Mouse (Mus musculus) heart, embryonic 13.5 days (tissue): ENCODE results near the gene Dok3. TPM values are rescaled to one million over a fixed set of nuclear protein-coding genes. Genes with fewer than 3 reads are reported as not detected.

ENCODE experiments used
- ATAC-seq: fragments of 200-750 bp; cut with Nextera tagmentation; 2 replicates; pipeline ENCODE4 v1.8.0; 2017; ENCODE audit warnings: moderate TSS enrichment; ENCODE audit not compliant: insufficient number of reproducible peaks, low FRiP score, low TSS enrichment; ENCODE audit errors: extremely low read depth
- H3K27ac ChIP-seq: fragments of 300-500 bp; sonication (generic); replicated peaks from 2 replicates; pipeline ENCODE4 v1.5.1; 2015; ENCODE audit warnings: moderate library complexity, mild to moderate bottlenecking, inconsistent platforms
- H3K27me3 ChIP-seq: fragments of 300-500 bp; sonication (generic); replicated peaks from 2 replicates; pipeline ENCODE4 v1.6.1; 2015; ENCODE audit warnings: mild to moderate bottlenecking, inconsistent platforms
- H3K36me3 ChIP-seq: fragments of 300-500 bp; sonication (generic); 2 replicates; pipeline ENCODE4 v1.6.1; 2015; ENCODE audit warnings: mild to moderate bottlenecking, inconsistent platforms
- H3K4me1 ChIP-seq: fragments of 300-500 bp; sonication (generic); 2 replicates; pipeline ENCODE4 v1.6.1; 2015; ENCODE audit warnings: inconsistent platforms
- H3K4me2 ChIP-seq: fragments of 300-500 bp; sonication (generic); 2 replicates; pipeline ENCODE4 v1.6.1; 2015; ENCODE audit warnings: inconsistent platforms, mild to moderate bottlenecking, moderate library complexity
- H3K4me3 ChIP-seq: fragments of 300-500 bp; sonication (generic); 2 replicates; pipeline ENCODE4 v1.5.1; 2015; ENCODE audit warnings: moderate library complexity, mild to moderate bottlenecking, inconsistent platforms
- H3K9ac ChIP-seq: fragments of 300-500 bp; sonication (generic); 2 replicates; pipeline ENCODE4 v1.6.1; 2015; ENCODE audit warnings: inconsistent platforms, mild to moderate bottlenecking, moderate library complexity
- H3K9me3 ChIP-seq: fragments of 300-500 bp; sonication (generic); 2 replicates; pipeline ENCODE4 v1.6.1; 2016; ENCODE audit warnings: inconsistent platforms
- WGBS: fragments of 180-500 bp; shearing (Covaris S2); methylation state at CpG from one replicate; pipeline ENCODE4 v1.1.7; 2015; ENCODE audit warnings: mixed read lengths; 5-methylcytosine and 5-hydroxymethylcytosine counted together
- polyA plus RNA-seq: library from polyadenylated mRNA; unstranded; fragments of >200 nt; fragmentation: Nextera tagmentation; extraction: Ambion mirVana; gene quantifications from 2 replicates; pipeline ENCODE4 v1.2.1, GENCODE M21; 2015

Dok3 gene
- polyA plus RNA-seq, 1 experiment from 2014 or later: 1.2 TPM

DNA sequence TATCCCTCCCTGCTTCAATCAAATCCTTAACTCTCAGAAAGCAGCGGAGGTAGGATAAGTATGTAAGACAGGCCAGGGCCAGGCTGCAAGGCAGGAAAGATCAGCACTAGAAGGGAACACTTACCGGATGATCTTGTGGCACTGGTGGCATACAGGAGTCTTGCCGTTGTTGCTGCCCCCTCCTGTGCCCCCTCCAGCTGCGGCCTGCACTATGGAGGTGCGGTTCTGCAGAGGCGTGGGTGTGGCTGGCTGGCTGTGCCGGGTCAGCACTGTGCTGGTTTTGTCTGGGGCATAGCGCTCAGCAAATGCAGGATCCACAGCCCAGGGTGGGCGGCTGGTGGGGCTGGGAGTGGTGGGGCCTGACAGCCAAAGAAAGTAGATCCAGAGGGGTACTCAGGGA lies 23.3 kb downstream of the Dok3 start:
- Histone ChIP-seq H3K36me3 (peaks cover 96% of the 10 kb centered on the region), H3K27ac (no peak overlapping the region), H3K4me2 (no peak overlapping the region), H3K9ac (no peak overlapping the region), H3K9me3 (no peaks in the 10 kb centered on the region), H3K4me1 (peaks cover 44% of the 10 kb centered on the region), H3K27me3 (peaks cover 5% of the 10 kb centered on the region; the same call in 1 of the 2 replicates), H3K4me3 (no peak overlapping the region)
- 91% methylated on average over 9 of the region's 9 CpGs for WGBS
- no peak for ATAC-seq

DNA sequence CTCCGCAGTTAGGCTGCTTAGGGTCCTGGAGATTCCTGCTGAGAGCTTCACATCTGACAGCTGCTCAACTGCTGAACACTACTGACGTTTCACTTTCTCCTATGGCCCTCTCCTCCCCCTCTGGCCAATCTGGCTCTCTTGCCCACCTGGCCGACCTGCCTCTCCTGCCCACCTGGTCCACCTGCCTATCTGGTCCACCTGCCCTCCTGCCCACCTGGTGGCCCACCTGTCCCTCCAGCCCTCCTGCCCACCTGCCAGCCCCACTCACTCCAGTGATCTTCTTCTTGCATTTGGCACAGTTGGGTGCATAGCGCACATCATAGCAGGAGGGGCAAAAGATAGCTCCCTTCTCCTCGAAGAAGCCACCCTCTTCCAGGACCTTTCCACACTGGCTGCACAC lies 24.7 kb downstream of the Dok3 start:
- Histone ChIP-seq H3K9me3 (no peaks in the 10 kb centered on the region), H3K4me2 (no peak overlapping the region), H3K4me3 (no peak overlapping the region), H3K9ac (no peak overlapping the region), H3K4me1 (peaks cover 30% of the 10 kb centered on the region), H3K27ac (no peak overlapping the region), H3K27me3 (peaks cover 12% of the 10 kb centered on the region; the same call in 1 of the 2 replicates), H3K36me3 (peaks cover 100% of the 10 kb centered on the region)
- no peak for ATAC-seq
- WGBS: 88% methylated on average over 5 of the region's 5 CpGs

DNA sequence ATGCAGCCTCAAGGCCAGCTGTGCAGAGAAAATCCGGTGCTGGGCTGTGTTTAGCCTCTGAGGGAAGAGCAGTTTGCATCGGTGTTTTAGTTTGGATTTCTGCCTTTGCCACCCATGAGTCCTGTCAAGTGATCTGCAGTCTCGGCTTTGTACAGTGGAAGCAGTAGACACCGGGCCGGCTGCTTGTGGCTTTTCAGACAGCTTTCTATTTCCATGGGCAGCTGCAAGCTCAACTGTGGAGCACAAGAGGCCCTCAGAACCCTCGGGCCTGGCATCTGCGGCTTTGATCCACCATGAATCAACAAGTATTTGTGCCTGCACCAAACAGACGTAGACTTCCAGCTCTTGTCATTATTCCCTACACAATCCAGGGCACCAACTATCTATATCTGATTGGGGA lies 26.7 kb downstream of the Dok3 start:
- H3K27ac ChIP-seq: no peak overlapping the region
- H3K27me3 ChIP-seq: peaks cover 30% of the 10 kb centered on the region
- H3K4me2 ChIP-seq: no peak overlapping the region
- no peak overlapping the region for H3K4me3 ChIP-seq
- H3K9me3 ChIP-seq: no peaks in the 10 kb centered on the region
- no peak overlapping the region for H3K9ac ChIP-seq
- peaks cover 16% of the 10 kb centered on the region for H3K4me1 ChIP-seq
- H3K36me3 ChIP-seq: peaks cover 99% of the 10 kb centered on the region
- ATAC-seq: no peak
- 80% methylated on average over 8 of the region's 8 CpGs for WGBS

DNA sequence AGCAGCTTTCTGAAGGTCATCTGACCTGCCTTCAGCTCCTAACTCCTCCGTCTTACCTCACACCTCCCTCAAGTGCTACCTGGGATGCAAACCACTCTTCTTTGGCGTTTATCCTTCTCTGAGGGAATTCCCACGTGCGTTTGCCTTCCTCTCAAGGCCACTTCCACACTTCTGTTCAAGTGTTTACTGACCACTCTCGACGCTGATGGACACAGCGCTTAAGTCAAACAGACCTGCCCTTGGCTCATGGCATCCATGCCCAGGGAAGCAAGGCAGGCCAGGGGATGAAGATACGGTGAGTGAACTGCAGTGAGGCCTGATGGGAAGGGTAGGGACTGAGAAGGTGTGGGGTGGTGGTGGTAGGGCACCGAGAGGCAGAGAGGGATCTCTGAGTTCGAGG lies 28.5 kb downstream of the Dok3 start:
- 73% methylated on average over 10 of the region's 10 CpGs for WGBS
- H3K27me3 ChIP-seq: peaks cover 38% of the 10 kb centered on the region
- H3K9me3 ChIP-seq: no peaks in the 10 kb centered on the region
- H3K36me3 ChIP-seq: peaks cover 92% of the 10 kb centered on the region
- no peak overlapping the region for H3K9ac ChIP-seq
- peaks cover 24% of the 10 kb centered on the region for H3K4me1 ChIP-seq
- no peak overlapping the region for H3K4me3 ChIP-seq
- no peak overlapping the region for H3K4me2 ChIP-seq
- no peak overlapping the region for H3K27ac ChIP-seq
- ATAC-seq: no peak

DNA sequence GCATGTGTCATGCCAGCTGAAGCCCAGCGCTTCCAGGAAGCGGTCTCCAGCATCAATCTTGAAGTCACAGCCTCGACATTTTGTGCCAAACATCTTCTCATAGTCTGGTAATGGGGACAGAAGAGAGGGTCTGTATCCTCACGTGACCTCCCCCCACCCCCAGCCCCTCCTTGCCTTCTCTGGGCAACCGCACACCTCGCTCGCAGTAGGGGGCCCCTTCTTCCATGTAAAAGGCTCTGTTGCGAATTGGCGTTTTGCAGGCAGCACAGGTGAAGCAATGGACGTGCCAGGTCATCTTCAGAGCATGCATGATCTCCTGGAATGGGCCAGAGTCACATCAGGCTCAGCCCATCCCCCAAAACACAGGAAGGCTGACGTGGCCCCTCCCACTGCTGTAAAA lies 30.2 kb downstream of the Dok3 start:
- Histone ChIP-seq H3K4me1 (peaks cover 31% of the 10 kb centered on the region), H3K4me3 (no peak overlapping the region), H3K9ac (no peak overlapping the region), H3K4me2 (no peak overlapping the region), H3K9me3 (no peaks in the 10 kb centered on the region), H3K27ac (no peak overlapping the region), H3K36me3 (peaks cover 75% of the 10 kb centered on the region), H3K27me3 (peaks cover 41% of the 10 kb centered on the region)
- WGBS: 74% methylated on average over 11 of the region's 11 CpGs
- no peak for ATAC-seq

DNA sequence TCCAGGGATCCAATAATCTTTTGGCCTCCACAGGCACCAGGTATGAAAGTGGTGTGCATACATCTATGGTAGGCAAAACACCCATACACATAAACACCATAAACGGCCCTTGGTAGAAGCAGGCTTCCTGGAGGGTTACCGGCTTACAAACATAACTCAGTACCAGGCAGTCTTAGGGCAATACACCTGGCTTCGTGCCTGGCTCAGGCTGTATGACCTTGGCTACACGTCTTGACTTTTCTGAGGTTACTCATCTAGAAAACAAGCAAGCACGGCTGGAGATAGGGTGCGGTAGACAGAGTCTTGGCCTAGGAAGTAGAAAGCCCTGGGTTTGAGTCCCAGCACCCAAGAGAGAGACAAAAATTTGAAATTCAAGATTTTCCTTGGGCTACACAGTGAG lies 32.4 kb downstream of the Dok3 start:
- H3K27ac ChIP-seq: no peak overlapping the region
- H3K27me3 ChIP-seq: peaks cover 63% of the 10 kb centered on the region
- H3K4me1 ChIP-seq: peaks cover 29% of the 10 kb centered on the region
- no peaks in the 10 kb centered on the region for H3K9me3 ChIP-seq
- H3K4me3 ChIP-seq: no peak overlapping the region
- H3K4me2 ChIP-seq: no peak overlapping the region
- no peak overlapping the region for H3K9ac ChIP-seq
- no peak for ATAC-seq
- H3K36me3 ChIP-seq: peaks cover 52% of the 10 kb centered on the region
- 74% methylated on average over 6 of the region's 6 CpGs for WGBS

DNA sequence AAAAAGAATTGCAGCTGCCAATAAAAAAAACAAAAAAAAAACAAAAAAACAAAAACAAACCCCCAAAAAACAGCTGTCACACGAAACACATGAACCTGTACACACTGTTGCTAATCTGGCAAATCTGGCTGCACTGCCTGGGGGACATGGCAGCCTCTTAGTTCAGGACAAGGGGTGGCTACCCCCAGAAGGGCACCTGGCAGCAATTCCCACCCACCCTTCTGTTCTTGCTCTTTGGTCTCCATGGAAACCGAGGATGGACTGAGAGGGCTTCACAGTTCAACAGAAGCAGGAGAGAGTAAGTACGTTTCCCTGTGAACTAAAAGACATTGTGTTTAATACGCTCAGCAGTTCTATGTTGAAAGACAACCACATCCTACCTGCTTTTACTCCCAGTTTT lies 33.4 kb downstream of the Dok3 start:
- H3K4me2 ChIP-seq: peak overlapping the region; percentile 29
- H3K9me3 ChIP-seq: no peaks in the 10 kb centered on the region
- H3K27me3 ChIP-seq: peaks cover 71% of the 10 kb centered on the region
- peaks cover 29% of the 10 kb centered on the region for H3K4me1 ChIP-seq
- no peak for ATAC-seq
- H3K27ac ChIP-seq: no peak overlapping the region
- H3K36me3 ChIP-seq: peaks cover 43% of the 10 kb centered on the region
- H3K9ac ChIP-seq: no peak overlapping the region
- WGBS: 41% methylated on average over 4 of the region's 4 CpGs
- no peak overlapping the region for H3K4me3 ChIP-seq

DNA sequence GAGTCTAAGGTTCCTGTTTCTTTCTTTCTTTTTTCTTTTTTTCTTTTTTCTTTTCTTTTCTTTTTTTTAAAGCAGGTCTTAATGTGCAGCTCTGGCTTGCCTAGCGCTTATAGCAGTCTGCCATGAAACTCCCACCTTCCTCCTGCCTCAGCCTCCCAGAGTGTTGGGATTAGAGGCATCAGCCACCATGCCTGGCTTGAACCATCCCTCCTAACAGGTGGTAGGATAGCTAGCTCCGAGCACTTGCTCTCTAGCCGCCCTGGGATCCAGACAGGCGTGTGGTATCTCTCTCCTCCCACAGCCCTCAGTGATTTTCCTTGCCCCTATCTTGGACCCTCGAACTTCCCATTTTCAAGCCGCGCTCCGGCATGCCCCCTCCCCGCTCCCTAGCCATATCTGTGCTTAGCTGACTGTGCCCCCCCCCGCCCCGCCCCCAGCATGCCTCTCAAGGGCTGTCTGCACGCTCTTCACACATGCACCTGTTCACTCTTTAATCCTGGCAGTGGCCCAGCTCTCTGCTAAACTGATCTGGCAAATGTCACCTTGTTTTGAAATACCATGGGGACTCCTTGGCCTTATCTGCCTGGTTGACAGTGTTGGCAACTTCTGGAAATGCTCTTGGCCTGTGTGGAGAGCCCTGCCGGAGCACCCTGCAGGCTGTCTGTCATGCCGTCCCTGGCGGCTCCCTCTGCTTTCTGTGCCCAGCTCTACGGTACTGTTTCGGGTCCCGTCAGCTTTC lies 34.0 kb downstream of the Dok3 start:
- 2% methylated on average over 18 of the region's 18 CpGs for WGBS
- no peak overlapping the region for H3K9ac ChIP-seq
- no peaks in the 10 kb centered on the region for H3K9me3 ChIP-seq
- no peak overlapping the region for H3K4me3 ChIP-seq
- peak overlapping the region; percentile 29 for H3K4me2 ChIP-seq
- H3K4me1 ChIP-seq: peaks cover 29% of the 10 kb centered on the region
- peaks cover 36% of the 10 kb centered on the region for H3K36me3 ChIP-seq
- peak; percentile 65 for ATAC-seq
- H3K27ac ChIP-seq: 0 out of 2 replicates have a peak overlapping the region, but pooled peaks have one; percentile 36
- H3K27me3 ChIP-seq: peaks cover 68% of the 10 kb centered on the region

DNA sequence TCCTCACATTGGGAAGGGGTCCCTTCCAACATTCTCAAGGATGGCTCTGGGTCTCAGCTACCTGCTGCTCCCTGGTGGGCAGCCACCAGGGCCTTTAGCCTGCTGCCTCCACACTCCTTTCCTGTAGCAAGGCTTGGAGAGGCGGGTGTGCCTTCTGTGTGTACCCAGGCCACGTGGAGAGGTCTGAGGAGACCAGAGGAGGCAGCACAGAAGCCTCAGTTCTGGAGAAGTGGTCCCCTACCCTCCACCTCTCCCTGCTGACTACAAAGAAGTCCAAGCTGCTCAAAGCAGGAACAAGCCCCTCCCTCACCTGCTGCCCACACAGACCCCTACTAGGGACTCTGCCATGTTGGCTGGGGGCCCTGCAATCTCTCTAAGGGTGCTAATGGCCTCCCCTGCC lies 34.8 kb downstream of the Dok3 start:
- 10% methylated on average over 2 of the region's 2 CpGs for WGBS
- ATAC-seq: no peak
- H3K4me3 ChIP-seq: no peak overlapping the region
- H3K27me3 ChIP-seq: peaks cover 75% of the 10 kb centered on the region
- peaks cover 30% of the 10 kb centered on the region for H3K36me3 ChIP-seq
- 0 out of 2 replicates have a peak overlapping the region, but pooled peaks have one; percentile 29 for H3K4me2 ChIP-seq
- peaks cover 29% of the 10 kb centered on the region for H3K4me1 ChIP-seq
- no peak overlapping the region for H3K27ac ChIP-seq
- H3K9ac ChIP-seq: no peak overlapping the region
- no peaks in the 10 kb centered on the region for H3K9me3 ChIP-seq

- Histone ChIP-seq H3K36me3 (no peaks in the 10 kb centered on the region), H3K4me3 (peak within 1 kb of the TSS; percentile 70), H3K4me2 (peak within 1 kb of the TSS; percentile 81), H3K27ac (peak within 1 kb of the TSS; percentile 70), H3K4me1 (peaks cover 51% of the 10 kb centered on the region), H3K9ac (peak within 1 kb of the TSS; percentile 97), H3K27me3 (peaks cover 90% of the 10 kb centered on the region), H3K9me3 (no peaks in the 10 kb centered on the region)
- 1% methylated on average over 45 of the region's 83 CpGs for WGBS
- peak; percentile 51 for ATAC-seq
Measured at GRCm38 (mm10) chr13:55487578-55488498, 41.3 kb downstream of the Dok3 start, which contains the start of gene Dbn1. Gene Dbn1, minus strand, starts transcription at chr13:55488111.

DNA sequence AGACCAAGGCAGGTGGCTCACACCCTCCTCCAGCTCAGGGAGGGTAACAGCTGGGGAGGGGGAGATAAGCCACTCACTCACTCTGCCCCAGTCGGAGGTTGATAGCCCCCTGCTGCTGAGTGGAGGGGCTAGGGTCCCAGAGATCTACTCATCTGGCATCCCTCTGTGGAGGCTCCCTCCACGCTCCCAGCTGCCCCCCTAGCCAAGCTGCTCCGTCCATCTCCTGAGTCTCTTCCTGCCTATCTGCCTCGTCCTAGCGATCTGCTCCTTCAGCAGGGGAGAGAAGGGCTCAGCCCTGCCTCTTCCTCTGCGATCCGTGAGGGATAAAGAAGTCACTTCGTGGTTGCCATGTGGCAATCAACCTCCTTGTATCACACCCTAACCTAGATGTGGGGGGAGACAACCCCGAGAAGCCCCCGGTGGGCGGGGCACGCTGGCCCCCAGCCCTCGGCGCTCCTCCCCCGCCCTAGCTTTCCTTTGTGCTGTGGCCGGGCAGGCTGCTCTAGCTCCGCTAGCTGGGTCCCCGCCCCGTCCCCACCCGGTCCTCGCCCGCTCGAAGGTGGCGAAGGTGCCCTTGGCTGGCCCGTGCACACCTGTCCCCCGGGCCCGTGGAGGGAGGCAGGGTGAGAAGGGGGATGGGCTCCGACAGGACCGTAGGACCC lies 42.0 kb downstream of the Dok3 start:
- Histone ChIP-seq H3K4me1 (peaks cover 58% of the 10 kb centered on the region), H3K27ac (peak overlapping the region; percentile 70), H3K4me2 (peak overlapping the region; percentile 81), H3K4me3 (peak overlapping the region; percentile 70), H3K9ac (peak overlapping the region; percentile 97), H3K36me3 (peaks cover 5% of the 10 kb centered on the region), H3K27me3 (peaks cover 90% of the 10 kb centered on the region), H3K9me3 (no peaks in the 10 kb centered on the region)
- peak; percentile 48; the same call in 1 of the 2 replicates for ATAC-seq
- 2% methylated on average over 29 of the region's 29 CpGs for WGBS
